Mouse (Mus musculus): ENCODE data around the gene Mpped1.

DNA sequence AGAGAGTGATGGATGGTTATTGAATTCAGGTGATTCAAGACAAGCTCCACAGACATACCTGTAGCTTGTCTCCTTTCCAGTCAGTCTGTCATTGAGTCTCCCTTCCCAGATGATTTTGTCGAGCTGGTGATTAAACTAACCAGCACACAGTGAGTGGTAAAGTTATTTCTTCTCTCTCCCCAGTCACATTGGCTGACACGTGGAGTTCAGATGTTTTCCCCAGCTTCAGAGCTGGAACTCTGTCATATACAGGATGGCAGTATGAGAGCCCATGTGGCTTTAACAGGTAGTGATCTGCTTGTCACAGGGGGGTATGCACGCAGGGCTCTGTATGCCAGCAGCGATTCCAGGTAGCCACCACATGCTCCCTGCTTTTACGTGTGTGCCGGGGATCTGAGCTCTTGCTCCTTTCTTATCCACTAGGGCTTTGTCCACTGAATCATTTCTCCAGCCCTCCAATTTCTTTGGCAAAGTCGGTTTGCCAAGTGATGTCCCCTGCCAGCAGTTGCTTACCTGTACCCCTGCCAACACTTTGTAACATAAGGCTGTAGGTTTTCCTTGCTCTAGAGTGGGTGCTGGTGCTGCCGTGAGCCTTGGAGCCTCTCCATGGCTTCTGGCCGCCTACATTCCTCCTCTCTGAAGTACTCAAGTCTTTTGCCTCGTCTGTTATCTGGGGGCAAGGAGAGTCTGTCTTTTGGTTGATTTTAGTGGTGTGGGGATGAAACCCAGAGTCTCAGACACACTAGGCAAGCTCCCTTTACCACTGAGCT, 61.9 kb downstream of the Mpped1 start:
- TF ChIP-seq CTCF (IDR thresholded peaks at IDR 0.05 in 2 of 3, conservative IDR thresholded peaks at IDR 0.05 in 1 of 3; ENCODE audit: control insufficient read depth in 1 of 3, insufficient read depth in 1 of 3, low read depth in 2 of 3, low read length in 3 of 3, poor library complexity in 1 of 3, severe bottlenecking in 1 of 3) (no peak), CHD1 (IDR thresholded peaks at IDR 0.05; ENCODE audit: low read depth, low read length) (no peak), NELFE (IDR thresholded peaks at IDR 0.05; ENCODE audit: low read depth, low read length) (no peak), ELF1 (IDR thresholded peaks at IDR 0.05; ENCODE audit: low read depth, low read length) (no peak), SIN3A (IDR thresholded peaks at IDR 0.05; ENCODE audit: low read length) (no peak), ZKSCAN1 (IDR thresholded peaks at IDR 0.05; ENCODE audit: low read depth, low read length) (no peak), MXI1 (IDR thresholded peaks at IDR 0.05; ENCODE audit: low read depth, low read length) (no peak), UBTF (IDR thresholded peaks at IDR 0.05; ENCODE audit: borderline replicate concordance, insufficient read depth, low read depth, low read length) (no peak)

Data from MEL (cell line).